Mouse (Mus musculus): Measurements from ENCODE around the gene Hist1h2bm. TPM values are rescaled to one million over a fixed set of nuclear protein-coding genes. Genes with fewer than 3 reads are reported as not detected.
"Not testable (repeated sequence)": the region's sequence is repeated elsewhere in the genome, so short reads cannot be mapped to it uniquely, and the experiment has no call there.

Hist1h2bm gene
- polyA plus RNA-seq, 1 experiment: not detected

- Histone ChIP-seq H3K27ac (ENCODE audit: insufficient read depth, low read length) (peak overlapping the region; percentile 57), H3K4me3 (replicated peaks; ENCODE audit: insufficient read depth, low read depth, low read length) (peak overlapping the region; percentile 47), H3K4me1 (ENCODE audit: control insufficient read depth, insufficient read depth, low read length) (no peaks in the 10 kb centered on the region), H3K27me3 (ENCODE audit: control insufficient read depth, insufficient read depth, low read length) (no peaks in the 10 kb centered on the region)
- no peak for TF ChIP-seq CTCF (IDR thresholded peaks at IDR 0.05; ENCODE audit: borderline replicate concordance, insufficient read depth, low read depth, low read length)
- no peak for DNase-seq
- 4% methylated on average over 10 of the region's 10 CpGs for WGBS
These were observed 31.2 kb downstream of the Hist1h2bm start for GRCm38 (mm10) chr13:21753051-21753523.

GRCm38 (mm10) chr13:21753524-21754285, 31.9 kb downstream of the Hist1h2bm start, which contains the start of the genes Hist1h2ak and Hist1h2bn:
Gene Hist1h2ak, minus strand, starts transcription at chr13:21753827.
Gene Hist1h2bn, plus strand, starts transcription at chr13:21754123.
- 0 out of 2 replicates have a peak, but pooled peaks have one; percentile 39 for TF ChIP-seq POLR2A (IDR thresholded peaks at IDR 0.05; ENCODE audit: borderline replicate concordance, insufficient read depth, low read length)
- WGBS: under 1% methylated on average over 47 of the region's 50 CpGs
- H3K4me3 ChIP-seq (replicated peaks; ENCODE audit: insufficient read depth, low read depth, low read length): peak within 1 kb of the TSS; percentile 86
- H3K27me3 ChIP-seq (ENCODE audit: control insufficient read depth, insufficient read depth, low read length); H3K4me1 ChIP-seq (ENCODE audit: control insufficient read depth, insufficient read depth, low read length): not testable (repeated sequence)
- peak within 1 kb of the TSS; percentile 57 for H3K27ac ChIP-seq (ENCODE audit: insufficient read depth, low read length)
- peak; percentile 76 to 91 for DNase-seq

- 1% methylated on average over 23 of the region's 26 CpGs for WGBS
- peak in 1 of 2 experiments; percentile 23 for DNase-seq
- peak overlapping the region; percentile 26 for H3K4me3 ChIP-seq (replicated peaks; ENCODE audit: insufficient read depth, low read depth, low read length)
- not testable (repeated sequence) for H3K27me3 ChIP-seq (ENCODE audit: control insufficient read depth, insufficient read depth, low read length); H3K27ac ChIP-seq (ENCODE audit: insufficient read depth, low read length); H3K4me1 ChIP-seq (ENCODE audit: control insufficient read depth, insufficient read depth, low read length)
These were observed 32.6 kb downstream of the Hist1h2bm start for GRCm38 (mm10) chr13:21754294-21755001.

- no peak overlapping the region for H3K27ac ChIP-seq (ENCODE audit: insufficient read depth, low read length)
- H3K4me3 ChIP-seq (replicated peaks; ENCODE audit: insufficient read depth, low read depth, low read length): no peak overlapping the region
- no peak for TF ChIP-seq POLR2A (IDR thresholded peaks at IDR 0.05; ENCODE audit: borderline replicate concordance, insufficient read depth, low read length)
- H3K4me1 ChIP-seq (ENCODE audit: control insufficient read depth, insufficient read depth, low read length): no peaks in the 10 kb centered on the region
- no peak for DNase-seq
- H3K27me3 ChIP-seq (ENCODE audit: control insufficient read depth, insufficient read depth, low read length): no peaks in the 10 kb centered on the region
- WGBS: 57% methylated on average over 1 of the region's 1 CpGs
These were observed 33.9 kb downstream of the Hist1h2bm start for GRCm38 (mm10) chr13:21755707-21756106.

Other genes with a start within 250 kb of the Hist1h2bm start
- 3.6 and 4.2 TPM in 2 replicates for gene Zkscan4, start 243.1 kb upstream of the Hist1h2bm start, polyA plus RNA-seq (2012; rRNA removed)
- gene Gm10065, start 242.6 kb upstream of the Hist1h2bm start, polyA plus RNA-seq (2012; rRNA removed): not detected in 2 replicates
- 1.5 and 1.8 TPM in 2 replicates for gene AK157302, start 226.8 kb upstream of the Hist1h2bm start, polyA plus RNA-seq (2012; rRNA removed)
- gene Gm11273, start 220.6 kb upstream of the Hist1h2bm start, polyA plus RNA-seq (2012; rRNA removed): 28.3 and 29.8 TPM in 2 replicates
- 7.5 and 9.8 TPM in 2 replicates for gene Zkscan8, start 190.9 kb upstream of the Hist1h2bm start, polyA plus RNA-seq (2012; rRNA removed)
- not detected in 2 replicates for gene Olfr1366, start 179.2 kb upstream of the Hist1h2bm start, polyA plus RNA-seq (2012; rRNA removed)
- gene Olfr1535, start 162.2 kb upstream of the Hist1h2bm start, polyA plus RNA-seq (2012; rRNA removed): not detected in 2 replicates
- not detected in 2 replicates for gene Olfr1364, start 140.3 kb upstream of the Hist1h2bm start, polyA plus RNA-seq (2012; rRNA removed)
- gene Olfr1362, start 108.0 kb upstream of the Hist1h2bm start, polyA plus RNA-seq (2012; rRNA removed): not detected in 2 replicates
- gene Olfr11, start 79.5 kb upstream of the Hist1h2bm start, polyA plus RNA-seq (2012; rRNA removed): 0.03 TPM in 1 of 2 replicates, not detected in the other
- not detected in 2 replicates for gene Olfr1361, start 58.7 kb upstream of the Hist1h2bm start, polyA plus RNA-seq (2012; rRNA removed)
- gene Olfr1360, start 44.6 kb upstream of the Hist1h2bm start, polyA plus RNA-seq (2012; rRNA removed): not detected in 2 replicates
- not detected in 2 replicates for gene Olfr1359, start 23.9 kb upstream of the Hist1h2bm start, polyA plus RNA-seq (2012; rRNA removed)
- not detected in 2 replicates for gene Hist1h2bl, start 5.9 kb upstream of the Hist1h2bm start, polyA plus RNA-seq (2012; rRNA removed)
- 0.84 and 1.5 TPM in 2 replicates for gene Hist1h2ai, start 5.6 kb upstream of the Hist1h2bm start, polyA plus RNA-seq (2012; rRNA removed)
- gene Hist1h3h, start 4.4 kb upstream of the Hist1h2bm start, polyA plus RNA-seq (2012; rRNA removed): 2.9 TPM in 1 of 2 replicates, not detected in the other
- 2.4 and 3.6 TPM in 2 replicates for gene Hist1h4j, start 13.0 kb downstream of the Hist1h2bm start, polyA plus RNA-seq (2012; rRNA removed)
- gene Hist1h4k, start 28.5 kb downstream of the Hist1h2bm start, polyA plus RNA-seq (2012; rRNA removed): 16.9 and 17.5 TPM in 2 replicates
- gene Hist1h2ak, start 31.8 kb downstream of the Hist1h2bm start, polyA plus RNA-seq (2012; rRNA removed): 1.9 and 2.4 TPM in 2 replicates
- gene Hist1h2bn, start 32.1 kb downstream of the Hist1h2bm start, polyA plus RNA-seq (2012; rRNA removed): 1.2 and 2.6 TPM in 2 replicates
- gene Hist1h1b, start 58.6 kb downstream of the Hist1h2bm start, polyA plus RNA-seq (2012; rRNA removed): 0.27 and 0.41 TPM in 2 replicates
- gene Hist1h3i, start 61.3 kb downstream of the Hist1h2bm start, polyA plus RNA-seq (2012; rRNA removed): 1.9 and 4.9 TPM in 2 replicates
- not detected in 2 replicates for gene Hist1h2an, start 65.2 kb downstream of the Hist1h2bm start, polyA plus RNA-seq (2012; rRNA removed)
- gene Hist1h2bp, start 65.4 kb downstream of the Hist1h2bm start, polyA plus RNA-seq (2012; rRNA removed): not detected in 2 replicates
- 1.2 and 2.3 TPM in 2 replicates for gene Hist1h2bq, start 88.2 kb downstream of the Hist1h2bm start, polyA plus RNA-seq (2012; rRNA removed)
- gene Hist1h2ao, start 88.4 kb downstream of the Hist1h2bm start, polyA plus RNA-seq (2012; rRNA removed): not detected in 2 replicates
- gene Hist1h4m, start 89.7 kb downstream of the Hist1h2bm start, polyA plus RNA-seq (2012; rRNA removed): not detected in 2 replicates
- 12.7 and 19.8 TPM in 2 replicates for gene Hist1h4n, start 110.2 kb downstream of the Hist1h2bm start, polyA plus RNA-seq (2012; rRNA removed)
- gene Hist1h2ap, start 111.5 kb downstream of the Hist1h2bm start, polyA plus RNA-seq (2012; rRNA removed): 1.5 and 1.6 TPM in 2 replicates
- 0.16 and 1.3 TPM in 2 replicates for gene Hist1h2br, start 111.7 kb downstream of the Hist1h2bm start, polyA plus RNA-seq (2012; rRNA removed)
- gene Zfp184, start 223.1 kb downstream of the Hist1h2bm start, polyA plus RNA-seq (2012; rRNA removed): 0.95 and 1.0 TPM in 2 replicates